Mouse (Mus musculus) cerebellum, postnatal 25 days (tissue): Measurements from ENCODE around the gene Hmgb3.
"Not testable (repeated sequence)": the region's sequence is repeated elsewhere in the genome, so short reads cannot be mapped to it uniquely, and the experiment has no call there.

Experiments
- DNase-seq, 2 experiments: peaks; one replicate each; pipeline ENCODE4 v3.0.0; 2021; ENCODE audit warnings: mixed read lengths in 2 of 2

Gene Hmgb3

GRCm38 (mm10) chrX:71555415-71556114 lies at the start of gene Hmgb3:
TSS of gene Hmgb3 (plus strand) at chrX:71555918.
- peak; percentile 77 to 85 for DNase-seq

- DNase-seq = not testable (repeated sequence)
These were observed 49.1 kb upstream of the Hmgb3 start for GRCm38 (mm10) chrX:71506591-71506990.

GRCm38 (mm10) chrX:71519252-71519651 lies 36.5 kb upstream of the Hmgb3 start:
- DNase-seq = no peak

- DNase-seq = no peak
These were observed 32.8 kb upstream of the Hmgb3 start for GRCm38 (mm10) chrX:71522889-71523288.

- no peak for DNase-seq
These were observed 31.4 kb upstream of the Hmgb3 start for GRCm38 (mm10) chrX:71524310-71524709.

GRCm38 (mm10) chrX:71525593-71526299 lies 30.0 kb upstream of the Hmgb3 start:
- no peak for DNase-seq

- no peak for DNase-seq
These were observed 28.3 kb upstream of the Hmgb3 start for GRCm38 (mm10) chrX:71527461-71527860.

- DNase-seq = no peak
These were observed 27.6 kb upstream of the Hmgb3 start for GRCm38 (mm10) chrX:71528150-71528549.

- no peak for DNase-seq
These were observed 27.1 kb upstream of the Hmgb3 start for GRCm38 (mm10) chrX:71528646-71529045.

- peak in 1 of 2 experiments; percentile 5 for DNase-seq
These were observed 23.1 kb upstream of the Hmgb3 start for GRCm38 (mm10) chrX:71532635-71533034.

GRCm38 (mm10) chrX:71534102-71534501 lies 21.6 kb upstream of the Hmgb3 start:
- no peak for DNase-seq

- DNase-seq = no peak
These were observed 17.9 kb upstream of the Hmgb3 start for GRCm38 (mm10) chrX:71537791-71538190.

GRCm38 (mm10) chrX:71540821-71541510 lies 14.8 kb upstream of the Hmgb3 start:
- DNase-seq = peak; percentile 15 to 40

GRCm38 (mm10) chrX:71544731-71545130 lies 11.0 kb upstream of the Hmgb3 start:
- no peak for DNase-seq

- no peak for DNase-seq
These were observed 10.6 kb upstream of the Hmgb3 start for GRCm38 (mm10) chrX:71545163-71545562.

- peak; percentile 27 to 43 for DNase-seq
These were observed 610 bp downstream of the Hmgb3 start for GRCm38 (mm10) chrX:71556115-71556941.

- peak in 1 of 2 experiments; percentile 5 for DNase-seq
These were observed 1.3 kb downstream of the Hmgb3 start for GRCm38 (mm10) chrX:71556965-71557491.

- DNase-seq = no peak
These were observed 3.6 kb downstream of the Hmgb3 start for GRCm38 (mm10) chrX:71559336-71559735.

GRCm38 (mm10) chrX:71560796-71561195 lies 5.1 kb downstream of the Hmgb3 start:
- DNase-seq = no peak

- no peak for DNase-seq
These were observed 17.6 kb downstream of the Hmgb3 start for GRCm38 (mm10) chrX:71573132-71573900.

- no peak for DNase-seq
These were observed 19.8 kb downstream of the Hmgb3 start for GRCm38 (mm10) chrX:71575550-71575949.

- no peak for DNase-seq
These were observed 33.5 kb downstream of the Hmgb3 start for GRCm38 (mm10) chrX:71589181-71589580.
